Mouse (Mus musculus): ENCODE results near the gene Zfand3. TPM values are rescaled to one million over a fixed set of nuclear protein-coding genes. Genes with fewer than 3 reads are reported as not detected.

The Zfand3 gene
- polyA plus RNA-seq, 2 experiments = 9.6 to 19.2 TPM

- H3K4me2 ChIP-seq (ENCODE audit: low read depth) = no peak overlapping the region
- WGBS (ENCODE audit: insufficient replicate concordance) = 58% methylated on average over 4 of the region's 4 CpGs
- peaks cover 0 to 4% of the 10 kb centered on the region in 2 experiments; a peak in 1 of 4 replicates for H3K4me1 ChIP-seq (replicated peaks; ENCODE audit: control insufficient read depth in 2 of 2, insufficient read depth in 2 of 2, low read length in 1 of 2)
- no peaks in the 10 kb centered on the region for H3K27me3 ChIP-seq (ENCODE audit: control insufficient read depth, insufficient read depth, low read length)
- no peak overlapping the region for H3K4me3 ChIP-seq (ENCODE audit: insufficient read depth in 1 of 2, low read depth in 2 of 2, low read length in 2 of 2)
- TF ChIP-seq CTCF (IDR thresholded peaks at IDR 0.05; ENCODE audit: low read depth) (no peak), EP300 (IDR thresholded peaks at IDR 0.05; ENCODE audit: low read depth) (no peak)
- DNase-seq (ENCODE audit: low read depth in 3 of 3, low spot score in 3 of 3) (no peak), ATAC-seq (ENCODE audit: insufficient read depth) (no peak)
- no peaks in the 10 kb centered on the region for H3K36me3 ChIP-seq (replicated peaks; ENCODE audit: control insufficient read depth, insufficient read depth, low read depth)
- H3K9ac ChIP-seq (replicated peaks) = no peak overlapping the region
- H3K9me3 ChIP-seq (ENCODE audit: control insufficient read depth, low read length) = no peaks in the 10 kb centered on the region
- no peak overlapping the region for H3K27ac ChIP-seq
These were observed 253.9 kb downstream of the Zfand3 start for GRCm38 (mm10) chr17:30258480-30258879.

- no peak for DNase-seq (ENCODE audit: low read depth in 3 of 3, low spot score in 3 of 3)
- Histone ChIP-seq H3K27ac (no peak overlapping the region), H3K9me3 (ENCODE audit: control insufficient read depth, low read length) (no peaks in the 10 kb centered on the region), H3K4me1 (replicated peaks; ENCODE audit: control insufficient read depth in 2 of 2, insufficient read depth in 2 of 2, low read length in 1 of 2) (peaks cover 0 to 4% of the 10 kb centered on the region in 2 experiments; a peak in 1 of 4 replicates), H3K9ac (replicated peaks) (no peak overlapping the region), H3K27me3 (ENCODE audit: control insufficient read depth, insufficient read depth, low read length) (no peaks in the 10 kb centered on the region), H3K4me2 (ENCODE audit: low read depth) (no peak overlapping the region), H3K4me3 (ENCODE audit: insufficient read depth in 1 of 2, low read depth in 2 of 2, low read length in 2 of 2) (no peak overlapping the region), H3K36me3 (replicated peaks; ENCODE audit: control insufficient read depth, insufficient read depth, low read depth) (no peaks in the 10 kb centered on the region)
- WGBS (ENCODE audit: insufficient replicate concordance) = 63% methylated on average over 6 of the region's 6 CpGs
- TF ChIP-seq EP300 (IDR thresholded peaks at IDR 0.05; ENCODE audit: low read depth) (no peak), CTCF (IDR thresholded peaks at IDR 0.05; ENCODE audit: low read depth) (no peak)
- no peak for ATAC-seq (ENCODE audit: insufficient read depth)
These were observed 255.4 kb downstream of the Zfand3 start for GRCm38 (mm10) chr17:30259938-30260337.

Other genes starting within 250 kb of the Zfand3 start
- 1.7 and 2.4 TPM in 2 replicates for gene Mdga1, start 34.6 kb upstream of the Zfand3 start, polyA plus RNA-seq (2012; rRNA removed)
- gene Mdga1, start 34.6 kb upstream of the Zfand3 start, polyA plus RNA-seq (2014; fragmentation: Nextera tagmentation; extraction: Ambion mirVana) = 0.75 and 1.6 TPM in 2 replicates

All from liver, embryonic 14.5 days (tissue).